Mouse (Mus musculus) testis, adult 2 months (tissue): ENCODE data around the gene Aldh1b1. TPM values are rescaled to one million over a fixed set of nuclear protein-coding genes. Genes with fewer than 3 reads are reported as not detected.

Experiments
- H3K27ac ChIP-seq: fragments of 200-500 bp; 2 replicates; pipeline ENCODE4 v1.5.1; 2012; ENCODE audit warnings: low read depth, low read length; ENCODE audit not compliant: control insufficient read depth, insufficient read depth
- H3K27me3 ChIP-seq: fragments of 200-500 bp; 2 replicates; pipeline ENCODE4 v1.6.1; 2012; ENCODE audit warnings: mild to moderate bottlenecking, low read length, moderate library complexity; ENCODE audit not compliant: control insufficient read depth, insufficient read depth
- H3K36me3 ChIP-seq: fragments of 200-500 bp; 2 replicates; pipeline ENCODE4 v1.6.1; 2012; ENCODE audit warnings: mild to moderate bottlenecking, low read length; ENCODE audit not compliant: control insufficient read depth, insufficient read depth
- H3K4me1 ChIP-seq: fragments of 200-500 bp; 2 replicates; pipeline ENCODE4 v1.6.1; 2012; ENCODE audit warnings: low read length; ENCODE audit not compliant: control insufficient read depth, insufficient read depth
- H3K4me3 ChIP-seq: fragments of 200-500 bp; 2 replicates; pipeline ENCODE4 v1.5.1; 2012; ENCODE audit warnings: low read depth, mild to moderate bottlenecking, low read length, moderate library complexity, mixed read lengths; ENCODE audit not compliant: control insufficient read depth
- CTCF ChIP-seq: fragments of 200-500 bp; IDR thresholded peaks from 2 replicates; pipeline ENCODE4 v1.5.1; 2012; ENCODE audit warnings: low read depth, mild to moderate bottlenecking, inconsistent platforms, low read length, moderate library complexity; ENCODE audit not compliant: control insufficient read depth, insufficient read depth, insufficient replicate concordance
- POLR2A ChIP-seq: fragments of 200-500 bp; IDR thresholded peaks from 2 replicates; pipeline ENCODE4 v1.6.1; 2012; ENCODE audit warnings: low read depth, mild to moderate bottlenecking, inconsistent platforms, low read length, moderate library complexity; ENCODE audit not compliant: control insufficient read depth
- polyA plus RNA-seq: library from polyadenylated mRNA; depleted of rRNA; stranded (reverse); fragments of >200 nt; gene quantifications from 2 replicates; pipeline ENCODE4 v1.2.3, GENCODE M21; 2012

Aldh1b1 gene
- polyA plus RNA-seq, 1 experiment = 9.8 TPM

GRCm38 (mm10) chr4:45799956-45800537, 1.2 kb downstream of the Aldh1b1 start:
- Histone ChIP-seq H3K36me3 (no peaks in the 10 kb centered on the region), H3K27me3 (no peaks in the 10 kb centered on the region), H3K27ac (no peak overlapping the region), H3K4me3 (no peak overlapping the region), H3K4me1 (peaks cover 8% of the 10 kb centered on the region)
- no peak for TF ChIP-seq CTCF
- no peak for TF ChIP-seq POLR2A

GRCm38 (mm10) chr4:45802900-45803299, 4.1 kb downstream of the Aldh1b1 start:
- TF ChIP-seq POLR2A = no peak
- TF ChIP-seq CTCF = no peak
- H3K36me3 ChIP-seq = no peaks in the 10 kb centered on the region

GRCm38 (mm10) chr4:45808034-45808433, 9.2 kb downstream of the Aldh1b1 start:
- Histone ChIP-seq H3K36me3 (no peaks in the 10 kb centered on the region), H3K4me3 (no peak overlapping the region), H3K4me1 (no peaks in the 10 kb centered on the region), H3K27ac (no peak overlapping the region), H3K27me3 (no peaks in the 10 kb centered on the region)
- TF ChIP-seq POLR2A (no peak), CTCF (no peak)

More at GRCm38 (mm10) chr4:45802900-45803299, 4.1 kb downstream of the Aldh1b1 start:
- Histone ChIP-seq H3K4me1 (peaks cover 8% of the 10 kb centered on the region), H3K27me3 (no peaks in the 10 kb centered on the region), H3K4me3 (no peak overlapping the region), H3K27ac (no peak overlapping the region)

- H3K4me1 ChIP-seq = no peaks in the 10 kb centered on the region
- no peak for TF ChIP-seq CTCF
- no peak for TF ChIP-seq POLR2A
- no peaks in the 10 kb centered on the region for H3K27me3 ChIP-seq
- no peaks in the 10 kb centered on the region for H3K36me3 ChIP-seq
- H3K4me3 ChIP-seq = no peak overlapping the region
- H3K27ac ChIP-seq = no peak overlapping the region
These were observed 12.4 kb downstream of the Aldh1b1 start for GRCm38 (mm10) chr4:45811250-45811649.

- no peaks in the 10 kb centered on the region for H3K4me1 ChIP-seq
- H3K4me3 ChIP-seq = no peak overlapping the region
- no peaks in the 10 kb centered on the region for H3K27me3 ChIP-seq
- no peak overlapping the region for H3K27ac ChIP-seq
- H3K36me3 ChIP-seq = no peaks in the 10 kb centered on the region
- TF ChIP-seq CTCF (no peak), POLR2A (no peak)
These were observed 16.7 kb downstream of the Aldh1b1 start for GRCm38 (mm10) chr4:45815542-45815941.

GRCm38 (mm10) chr4:45818814-45819207, 20.0 kb downstream of the Aldh1b1 start:
- Histone ChIP-seq H3K27ac (no peak overlapping the region), H3K27me3 (no peaks in the 10 kb centered on the region), H3K4me3 (no peak overlapping the region), H3K4me1 (no peaks in the 10 kb centered on the region), H3K36me3 (no peaks in the 10 kb centered on the region)
- TF ChIP-seq CTCF (no peak), POLR2A (no peak)

GRCm38 (mm10) chr4:45819208-45819931, 20.5 kb downstream of the Aldh1b1 start:
- TF ChIP-seq CTCF = no peak
- TF ChIP-seq POLR2A = no peak
- Histone ChIP-seq H3K4me3 (no peak overlapping the region), H3K36me3 (no peaks in the 10 kb centered on the region), H3K27ac (no peak overlapping the region), H3K27me3 (no peaks in the 10 kb centered on the region), H3K4me1 (no peaks in the 10 kb centered on the region)
